Mouse (Mus musculus) layer of hippocampus, adult 2 months (tissue): ENCODE measurements around the gene Mthfd1l. TPM values are rescaled to one million over a fixed set of nuclear protein-coding genes. Genes with fewer than 3 reads are reported as not detected.

Experiments
- DNase-seq, 2 experiments: peaks; one replicate each; pipeline ENCODE4 v3.0.0; 2022; ENCODE audit warnings: low spot score in 2 of 2
- H3K27ac ChIP-seq: fragments of 200-600 bp; 2 replicates; pipeline ENCODE4 v1.8.1; 2022
- H3K4me3 ChIP-seq: fragments of 200-600 bp; 2 replicates; pipeline ENCODE4 v1.8.1; 2022; ENCODE audit warnings: mild to moderate bottlenecking
- CTCF ChIP-seq: fragments of 200-600 bp; conservative IDR thresholded peaks from 2 replicates; pipeline ENCODE4 v1.8.1; 2022; ENCODE audit warnings: antibody characterized with exemption, mild to moderate bottlenecking, moderate library complexity
- total RNA-seq, 2 experiments: library from RNA; stranded (reverse); gene quantifications; 2 replicates each; pipeline ENCODE4 v1.2.3; 2021

Mthfd1l gene
- total RNA-seq, 2 experiments from 2014 or later = 8.2 to 9.2 TPM

GRCm38 (mm10) chr10:4126335-4127012 lies 153.6 kb downstream of the Mthfd1l start:
- TF ChIP-seq CTCF = no peak
- Histone ChIP-seq H3K4me3 (no peak overlapping the region), H3K27ac (no peak overlapping the region)
- DNase-seq = no peak

GRCm38 (mm10) chr10:4128411-4128810 lies 155.5 kb downstream of the Mthfd1l start:
- Histone ChIP-seq H3K27ac (no peak overlapping the region), H3K4me3 (no peak overlapping the region)
- TF ChIP-seq CTCF = no peak
- DNase-seq = no peak

DNA sequence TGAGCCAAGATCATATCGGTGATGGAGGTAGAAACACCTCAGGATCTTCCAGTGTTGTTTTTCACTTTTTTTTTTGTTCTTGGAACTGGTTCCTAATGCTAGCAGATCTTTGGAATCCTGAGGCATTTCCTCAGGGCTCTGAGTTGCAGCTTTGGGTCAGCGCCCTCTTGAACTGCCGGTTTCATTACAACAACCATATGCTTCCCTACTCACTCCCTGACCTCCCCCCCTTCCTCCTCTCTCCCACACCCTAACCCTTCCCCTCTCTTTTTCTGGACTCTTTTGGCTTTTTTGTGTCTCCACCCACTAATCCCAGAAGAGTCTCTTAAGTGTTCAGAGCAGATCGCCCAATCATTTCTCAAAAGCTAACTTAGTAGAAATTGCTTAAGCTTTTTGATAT lies 156.0 kb downstream of the Mthfd1l start:
- DNase-seq = no peak

DNA sequence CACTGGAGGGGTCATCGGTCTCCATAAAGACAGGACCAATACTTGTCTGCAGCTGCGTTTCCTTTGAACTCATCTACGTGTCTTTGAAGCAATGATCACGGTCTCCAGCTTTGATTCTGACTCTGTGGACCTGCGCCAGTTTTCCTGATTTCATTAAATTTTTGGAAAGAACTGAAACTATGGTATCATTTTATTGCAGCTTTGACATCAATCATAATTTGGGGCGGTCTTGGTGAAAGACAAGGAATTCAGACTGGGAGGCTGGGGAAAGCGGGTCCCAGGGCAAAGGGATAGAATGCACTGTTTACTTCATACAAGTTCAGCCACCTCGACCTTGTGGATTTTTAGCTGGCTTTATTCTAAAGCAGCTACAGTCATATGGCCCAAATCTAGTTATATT lies 156.5 kb downstream of the Mthfd1l start:
- H3K4me3 ChIP-seq = no peak overlapping the region
- no peak overlapping the region for H3K27ac ChIP-seq
- DNase-seq = no peak
- TF ChIP-seq CTCF = no peak

More for the DNA sequence above, 156.0 kb downstream of the Mthfd1l start:
- Histone ChIP-seq H3K27ac (no peak overlapping the region), H3K4me3 (no peak overlapping the region)
- TF ChIP-seq CTCF = no peak

GRCm38 (mm10) chr10:4130034-4130607 lies 157.2 kb downstream of the Mthfd1l start:
- H3K27ac ChIP-seq = no peak overlapping the region
- DNase-seq = no peak
- H3K4me3 ChIP-seq = no peak overlapping the region
- no peak for TF ChIP-seq CTCF

GRCm38 (mm10) chr10:4132735-4133134 lies 159.8 kb downstream of the Mthfd1l start:
- H3K27ac ChIP-seq = no peak overlapping the region
- TF ChIP-seq CTCF = no peak
- no peak for DNase-seq
- no peak overlapping the region for H3K4me3 ChIP-seq

- Histone ChIP-seq H3K4me3 (no peak overlapping the region), H3K27ac (no peak overlapping the region)
- no peak for TF ChIP-seq CTCF
These were observed 162.3 kb downstream of the Mthfd1l start for GRCm38 (mm10) chr10:4135100-4135764.

GRCm38 (mm10) chr10:4139531-4139930 lies 166.6 kb downstream of the Mthfd1l start:
- no peak for DNase-seq
- no peak overlapping the region for H3K27ac ChIP-seq
- no peak for TF ChIP-seq CTCF
- no peak overlapping the region for H3K4me3 ChIP-seq

More at GRCm38 (mm10) chr10:4135100-4135764, 162.3 kb downstream of the Mthfd1l start:
- DNase-seq = no peak

GRCm38 (mm10) chr10:4141689-4142088 lies 168.8 kb downstream of the Mthfd1l start:
- no peak for TF ChIP-seq CTCF
- no peak for DNase-seq
- Histone ChIP-seq H3K4me3 (no peak overlapping the region), H3K27ac (no peak overlapping the region)

DNA sequence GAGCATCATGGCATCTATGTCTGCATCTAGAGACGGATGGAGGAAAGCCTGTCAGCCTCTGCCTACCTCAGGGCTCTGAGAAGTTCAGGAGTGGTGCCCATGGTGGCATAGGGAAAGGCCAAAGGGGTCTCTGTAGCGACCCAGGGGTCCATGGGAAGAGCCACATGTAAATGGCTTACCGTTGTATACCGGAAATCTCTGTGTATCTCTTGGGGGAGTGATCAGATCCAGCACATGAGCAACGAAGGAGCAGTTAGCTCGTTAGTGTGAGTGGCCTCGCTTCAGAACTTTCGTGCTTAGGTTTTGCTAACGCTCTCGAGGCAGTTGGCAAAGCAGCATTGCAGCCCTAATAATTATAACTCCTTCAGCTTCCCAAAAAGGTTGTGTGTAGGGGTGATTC lies 169.9 kb downstream of the Mthfd1l start:
- Histone ChIP-seq H3K27ac (no peak overlapping the region), H3K4me3 (no peak overlapping the region)
- TF ChIP-seq CTCF = no peak
- no peak for DNase-seq

DNA sequence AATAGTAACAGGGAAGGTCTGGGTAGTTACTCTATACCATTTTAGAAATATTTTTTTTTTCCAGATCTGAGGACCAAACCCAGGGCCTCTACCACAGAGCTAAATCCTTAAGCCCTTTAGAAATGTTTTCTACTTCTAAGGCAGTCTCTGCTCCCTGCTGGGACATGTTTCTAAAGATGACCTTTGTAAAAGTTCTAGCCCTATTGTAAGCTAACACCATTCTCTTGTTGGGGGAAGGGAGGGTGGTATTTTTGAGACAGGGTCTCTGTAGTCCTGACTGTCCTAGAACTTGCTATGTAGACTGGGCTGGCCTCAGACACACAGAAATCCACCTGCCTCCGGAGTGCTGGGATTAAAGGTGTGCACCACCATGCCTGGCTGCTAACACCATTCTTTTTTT lies 170.5 kb downstream of the Mthfd1l start:
- Histone ChIP-seq H3K4me3 (no peak overlapping the region), H3K27ac (no peak overlapping the region)
- TF ChIP-seq CTCF = no peak
- DNase-seq = no peak

DNA sequence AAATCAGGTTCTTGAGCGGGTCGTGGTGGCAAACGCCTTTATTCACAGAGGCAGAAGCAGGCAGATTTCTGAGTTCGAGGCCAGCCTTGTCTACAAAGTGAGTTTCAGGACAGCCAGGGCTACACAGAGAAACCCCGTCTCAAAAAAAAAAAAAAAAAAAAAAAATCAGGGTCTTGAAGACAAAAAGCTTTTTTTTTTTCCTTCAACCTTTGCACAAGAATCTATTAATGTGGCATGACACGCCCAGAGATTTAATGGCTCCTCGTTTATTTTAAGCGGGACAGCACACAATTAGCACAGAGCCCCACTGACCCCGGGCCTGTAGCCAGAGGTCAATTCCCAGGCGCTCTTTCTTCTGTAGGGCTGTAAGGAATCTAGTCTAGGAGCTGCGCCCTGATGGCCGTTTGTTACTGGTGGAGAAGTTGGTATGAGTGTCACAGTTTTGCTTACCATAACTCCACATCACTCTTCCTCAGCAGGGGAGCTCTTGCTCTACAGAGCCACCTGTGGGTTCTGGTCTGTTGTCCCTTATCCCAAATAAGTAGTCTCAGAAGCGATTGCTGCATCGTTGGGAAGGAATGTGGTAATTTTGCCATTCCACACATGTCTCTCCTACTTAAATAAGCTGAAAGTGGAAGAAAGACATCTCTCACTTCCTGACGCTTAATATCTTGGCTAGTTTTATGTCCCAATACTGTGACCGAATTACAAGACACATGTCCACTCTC lies 172.3 kb downstream of the Mthfd1l start:
- no peak for TF ChIP-seq CTCF
- DNase-seq = no peak

GRCm38 (mm10) chr10:4146947-4147346 lies 174.0 kb downstream of the Mthfd1l start:
- no peak for TF ChIP-seq CTCF
- no peak overlapping the region for H3K4me3 ChIP-seq
- no peak for DNase-seq
- H3K27ac ChIP-seq = no peak overlapping the region

More for the DNA sequence above, 172.3 kb downstream of the Mthfd1l start:
- Histone ChIP-seq H3K27ac (no peak overlapping the region), H3K4me3 (no peak overlapping the region)
